Comparison of ENCODE assay signal across 22 mouse cellular contexts in the genomic region with DNA sequence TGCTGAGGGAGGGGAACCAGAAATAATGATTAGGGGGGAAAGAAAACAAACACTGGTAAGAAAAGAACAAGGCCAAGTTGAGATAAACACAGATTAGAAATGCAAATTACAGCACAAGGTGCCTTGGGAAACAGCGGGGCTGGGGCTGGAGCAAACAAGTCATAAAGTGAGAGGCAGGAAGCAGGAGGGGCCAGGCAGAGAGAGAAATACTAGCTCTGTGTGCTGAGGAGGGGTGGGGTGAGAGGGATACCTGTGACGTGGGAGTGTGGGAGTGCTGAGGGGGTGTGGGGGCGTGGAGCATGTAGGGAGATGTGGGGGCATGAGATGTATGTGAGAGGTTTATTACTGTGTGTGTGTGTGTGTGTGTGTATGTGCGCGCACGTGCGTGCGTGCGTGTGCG. TPM values are rescaled to one million over a fixed set of nuclear protein-coding genes. Genes with fewer than 3 reads are reported as not detected.
DNase-seq lines count a peak whose midpoint lies in the region; ATAC-seq and TF ChIP-seq lines count a peak whose summit lies in the region.
"Had no signal": no experiment of that assay in that cellular context is flagged by ENCODE, and none has a peak within 500 bp of the region (broad histone marks: within the 10 kb centered on the region; RNA-seq: fewer than 3 reads in every experiment).

No protein-coding gene starts in this region.

- no peaks in the 10 kb centered on the region for H3K36me3 ChIP-seq in kidney, embryonic 15.5 days
- H3K36me3 ChIP-seq: embryonic facial prominence, embryonic 12.5 days; heart, embryonic 15.5 days; liver, embryonic 12.5 days had no signal

- H3K27ac ChIP-seq in kidney, embryonic 15.5 days: no peak overlapping the region
- peak overlapping the region; percentile 74; the same call in 1 of the 2 replicates for H3K27ac ChIP-seq in olfactory bulb, adult 2 months (ENCODE audit: insufficient read depth, low read depth, low read length)
- H3K27ac ChIP-seq: forebrain, embryonic 13.5 days; heart, adult 2 months; heart, embryonic 15.5 days; liver, embryonic 12.5 days had no signal

- no peak for TF ChIP-seq POLR2A in olfactory bulb, adult 2 months (IDR thresholded peaks at IDR 0.05; ENCODE audit: insufficient read depth, low read depth, low read length)

- H3K9ac ChIP-seq in kidney, embryonic 15.5 days: no peak overlapping the region
- H3K9ac ChIP-seq: embryonic facial prominence, embryonic 12.5 days; forebrain, embryonic 13.5 days; heart, embryonic 15.5 days; liver, embryonic 12.5 days; lung, embryonic 14.5 days had no signal

- no peak overlapping the region for H3K4me2 ChIP-seq in kidney, embryonic 15.5 days
- H3K4me2 ChIP-seq: embryonic facial prominence, embryonic 12.5 days; forebrain, embryonic 13.5 days; heart, embryonic 15.5 days; liver, embryonic 12.5 days; lung, embryonic 14.5 days had no signal

- peaks cover 14% of the 10 kb centered on the region for H3K4me1 ChIP-seq in kidney, embryonic 15.5 days
- peaks cover 29% of the 10 kb centered on the region for H3K4me1 ChIP-seq in olfactory bulb, adult 2 months (ENCODE audit: control insufficient read depth, insufficient read depth, low read length)
- H3K4me1 ChIP-seq: forebrain, embryonic 13.5 days; liver, embryonic 12.5 days had no signal

- WGBS in kidney, embryonic 15.5 days: 57% methylated on average over 10 of the region's 10 CpGs
- WGBS in olfactory bulb, adult 2 months: 40% methylated on average over 10 of the region's 10 CpGs

- no peak for DNase-seq in kidney, adult 18-20 months
- peak; percentile 11 for DNase-seq in A20 (ENCODE audit: low read depth, low spot score)
- DNase-seq in T-cell, adult 2 months (ENCODE audit: low spot score): peak; percentile 38
- DNase-seq in lung, adult 18-20 months: no peak
- no peak for DNase-seq in right cerebral cortex, postnatal 10 days (ENCODE audit: low spot score in 2 of 2)
- DNase-seq: adrenal gland, postnatal 14 days; cerebellum, adult 11 months; cerebellum, postnatal 10 days; gastrocnemius, postnatal 14 days; heart, adult 2 months; layer of hippocampus, adult 9-11 months; lung, embryonic 14.5 days; lung, postnatal 4 days; retina, postnatal 1 day; right cerebral cortex, postnatal 4 days had no signal

- no peaks in the 10 kb centered on the region for H3K9me3 ChIP-seq in kidney, embryonic 15.5 days (replicated peaks)
- H3K9me3 ChIP-seq: embryonic facial prominence, embryonic 12.5 days; forebrain, embryonic 13.5 days; heart, embryonic 15.5 days; liver, embryonic 12.5 days had no signal

- no peak for TF ChIP-seq CTCF in olfactory bulb, adult 2 months (IDR thresholded peaks at IDR 0.05; ENCODE audit: insufficient read depth, low read depth, low read length)

- H3K4me3 ChIP-seq in kidney, embryonic 15.5 days (replicated peaks): no peak overlapping the region
- no peak overlapping the region for H3K4me3 ChIP-seq in olfactory bulb, adult 2 months (ENCODE audit: insufficient read depth, low read depth, low read length)
- H3K4me3 ChIP-seq: embryonic facial prominence, embryonic 12.5 days; erythroblast, embryonic 14.5 days; forebrain, embryonic 13.5 days; heart, adult 2 months; heart, embryonic 15.5 days; liver, embryonic 12.5 days had no signal

- ATAC-seq in kidney, embryonic 15.5 days (replicated peaks; ENCODE audit: low FRiP score): 0 out of 2 replicates have a peak, but pooled peaks have one; percentile 23
- ATAC-seq: forebrain, embryonic 13.5 days; liver, embryonic 12.5 days had no signal

- no peaks in the 10 kb centered on the region for H3K27me3 ChIP-seq in kidney, embryonic 15.5 days
- H3K27me3 ChIP-seq: embryonic facial prominence, embryonic 12.5 days; forebrain, embryonic 13.5 days; heart, embryonic 15.5 days had no signal

RNA-seq across cellular contexts. Expression of a gene that starts 29.0 kb away (rescaled TPM):
- 0.04 and 0.08 TPM in 2 replicates for polyA plus RNA-seq in kidney, embryonic 15.5 days (2015; fragmentation: Nextera tagmentation; extraction: Ambion mirVana)
- polyA plus RNA-seq in olfactory bulb, adult 2 months (2012; ENCODE audit: insufficient read depth, insufficient read length, low replicate concordance, missing spikeins): not detected in 2 replicates
- polyA plus RNA-seq: erythroblast, embryonic 14.5 days had no signal

RNA-seq across cellular contexts. Expression of a gene that starts 37.2 kb away (rescaled TPM):
- polyA plus RNA-seq in kidney, embryonic 15.5 days (2015; fragmentation: Nextera tagmentation; extraction: Ambion mirVana): 10.2 and 12.9 TPM in 2 replicates
- not detected in 2 replicates for polyA plus RNA-seq in olfactory bulb, adult 2 months (2012; ENCODE audit: insufficient read depth, insufficient read length, low replicate concordance, missing spikeins)

RNA-seq across cellular contexts. Expression of a gene that starts 50.0 kb away (rescaled TPM):
- polyA plus RNA-seq in kidney, embryonic 15.5 days (2015; fragmentation: Nextera tagmentation; extraction: Ambion mirVana): 1.8 and 2.5 TPM in 2 replicates
- not detected in 2 replicates for polyA plus RNA-seq in olfactory bulb, adult 2 months (2012; ENCODE audit: insufficient read depth, insufficient read length, low replicate concordance, missing spikeins)

Comparison
In these comparisons a context has a peak if more than half of its experiments do, and no peak if none do; other contexts are left out.
1. DNase-seq: peak in A20 (single experiment) and T-cell, adult 2 months (single experiment); none in kidney, adult 18-20 months (single experiment), lung, adult 18-20 months (0 of 2) and right cerebral cortex, postnatal 10 days (0 of 2).